Mouse (Mus musculus) liver, embryonic 15.5 days (tissue): ENCODE results near the gene Hc. TPM values are rescaled to one million over a fixed set of nuclear protein-coding genes. Genes with fewer than 3 reads are reported as not detected.

ENCODE experiments used
- ATAC-seq: fragments of 200-750 bp; cut with Nextera tagmentation; 2 replicates; pipeline ENCODE4 v1.8.0; 2017; ENCODE audit warnings: moderate number of reproducible peaks, mild to moderate bottlenecking, moderate library complexity; ENCODE audit not compliant: insufficient read depth
- H3K27ac ChIP-seq: fragments of 300-500 bp; sonication (generic); replicated peaks from 2 replicates; pipeline ENCODE4 v1.5.1; 2015; ENCODE audit warnings: mild to moderate bottlenecking, inconsistent platforms
- H3K27me3 ChIP-seq: fragments of 300-500 bp; sonication (generic); 2 replicates; pipeline ENCODE4 v1.6.1; 2015; ENCODE audit warnings: mild to moderate bottlenecking, inconsistent platforms
- H3K36me3 ChIP-seq: fragments of 300-500 bp; sonication (generic); replicated peaks from 2 replicates; pipeline ENCODE4 v1.6.1; 2015; ENCODE audit warnings: moderate library complexity, mild to moderate bottlenecking, inconsistent platforms
- H3K4me1 ChIP-seq: fragments of 300-500 bp; sonication (generic); replicated peaks from 2 replicates; pipeline ENCODE4 v1.6.1; 2015; ENCODE audit warnings: inconsistent platforms
- H3K4me2 ChIP-seq: fragments of 300-500 bp; sonication (generic); 2 replicates; pipeline ENCODE4 v1.6.1; 2015; ENCODE audit warnings: moderate library complexity, mild to moderate bottlenecking, inconsistent platforms
- H3K4me3 ChIP-seq: fragments of 300-500 bp; sonication (generic); replicated peaks from 2 replicates; pipeline ENCODE4 v1.5.1; 2015; ENCODE audit warnings: mild to moderate bottlenecking, inconsistent platforms
- H3K9ac ChIP-seq: fragments of 300-500 bp; sonication (generic); 2 replicates; pipeline ENCODE4 v1.6.1; 2015; ENCODE audit warnings: moderate library complexity, mild to moderate bottlenecking, inconsistent platforms
- H3K9me3 ChIP-seq: fragments of 300-500 bp; sonication (generic); replicated peaks from 2 replicates; pipeline ENCODE4 v1.6.1; 2016; ENCODE audit warnings: inconsistent platforms
- WGBS: fragments of 180-500 bp; shearing (Covaris S2); methylation state at CpG from one replicate; pipeline ENCODE4 v1.1.7; 2015; ENCODE audit warnings: mixed read lengths; ENCODE audit not compliant: insufficient replicate concordance; 5-methylcytosine and 5-hydroxymethylcytosine counted together
- polyA plus RNA-seq: library from polyadenylated mRNA; unstranded; fragments of >200 nt; fragmentation: Nextera tagmentation; extraction: Ambion mirVana; gene quantifications from 2 replicates; pipeline ENCODE4 v1.2.1, GENCODE M21; 2015

Hc gene
- 43.9 and 55.8 TPM in 2 replicates for polyA plus RNA-seq

- H3K4me1 ChIP-seq, result no peaks in the 10 kb centered on the region; the same call in 1 of the 2 replicates
- H3K36me3 ChIP-seq, result no peaks in the 10 kb centered on the region
- no peak within 1 kb of the TSS for H3K9ac ChIP-seq
- no peak for ATAC-seq
- H3K27me3 ChIP-seq, result no peaks in the 10 kb centered on the region
- H3K4me3 ChIP-seq, result peak within 1 kb of the TSS; percentile 20
- WGBS, result 61% methylated on average over 5 of the region's 5 CpGs
- peak within 1 kb of the TSS; percentile 24; the same call in 1 of the 2 replicates for H3K27ac ChIP-seq
- peak within 1 kb of the TSS; percentile 28 for H3K4me2 ChIP-seq
- H3K9me3 ChIP-seq, result no peaks in the 10 kb centered on the region
Observed at GRCm38 (mm10) chr2:35061338-35061737, at the start of gene Hc. TSS of gene Hc (minus strand) at chr2:35061438.

- H3K27ac ChIP-seq, result no peak overlapping the region
- 39% methylated on average over 2 of the region's 2 CpGs for WGBS
Observed at GRCm38 (mm10) chr2:35110521-35110920, 49.3 kb upstream of the Hc start.

DNA sequence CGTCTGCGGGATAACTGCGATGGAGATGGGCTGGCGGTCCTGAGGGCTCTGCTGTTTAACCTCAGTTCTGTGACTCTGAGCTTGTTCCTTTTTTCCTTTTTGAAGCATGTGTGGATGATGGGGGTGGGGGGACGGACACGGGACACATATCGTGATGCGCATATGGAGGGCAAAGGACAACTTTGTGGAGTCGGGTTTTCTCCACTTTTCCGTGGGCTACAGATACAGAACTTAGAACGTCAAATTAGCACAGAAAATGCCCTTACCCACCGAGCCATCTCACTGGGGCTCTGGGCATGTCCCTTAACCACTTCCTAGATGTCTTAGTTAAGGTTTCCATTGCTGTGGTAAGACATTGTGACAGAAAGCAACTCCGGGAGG lies 48.7 kb upstream of the Hc start:
- H3K9me3 ChIP-seq, result no peaks in the 10 kb centered on the region

More at GRCm38 (mm10) chr2:35110521-35110920, 49.3 kb upstream of the Hc start:
- H3K4me2 ChIP-seq, result peak overlapping the region; percentile 93
- H3K9me3 ChIP-seq, result no peaks in the 10 kb centered on the region
- H3K4me3 ChIP-seq, result peak overlapping the region; percentile 85; the same call in 1 of the 2 replicates
- H3K4me1 ChIP-seq, result peaks cover 34% of the 10 kb centered on the region
- no peak for ATAC-seq
- no peaks in the 10 kb centered on the region for H3K27me3 ChIP-seq
- no peak overlapping the region for H3K9ac ChIP-seq
- H3K36me3 ChIP-seq, result peaks cover 4% of the 10 kb centered on the region; the same call in 1 of the 2 replicates

GRCm38 (mm10) chr2:35109141-35109923 lies 48.1 kb upstream of the Hc start, which contains the start of gene Cntrl:
TSS of gene Cntrl (plus strand) at chr2:35109492.
- H3K27me3 ChIP-seq, result no peaks in the 10 kb centered on the region
- peak; percentile 93 for ATAC-seq
- H3K4me1 ChIP-seq, result peaks cover 40% of the 10 kb centered on the region
- H3K4me3 ChIP-seq, result peak within 1 kb of the TSS; percentile 85
- peak within 1 kb of the TSS; percentile 94 for H3K27ac ChIP-seq
- WGBS, result under 1% methylated on average over 62 of the region's 62 CpGs
- H3K36me3 ChIP-seq, result no peaks in the 10 kb centered on the region
- H3K9ac ChIP-seq, result peak within 1 kb of the TSS; percentile 84
- H3K4me2 ChIP-seq, result peak within 1 kb of the TSS; percentile 93
- H3K9me3 ChIP-seq, result no peaks in the 10 kb centered on the region

More for the DNA sequence above, 48.7 kb upstream of the Hc start:
- Histone ChIP-seq H3K4me3 (peak overlapping the region; percentile 85), H3K27me3 (no peaks in the 10 kb centered on the region), H3K4me1 (peaks cover 39% of the 10 kb centered on the region), H3K9ac (peak overlapping the region; percentile 84), H3K4me2 (peak overlapping the region; percentile 93), H3K27ac (peak overlapping the region; percentile 94), H3K36me3 (no peaks in the 10 kb centered on the region)
- whole genome bisulfite sequencing, result under 1% methylated on average over 13 of the region's 13 CpGs
- no peak for ATAC-seq

DNA sequence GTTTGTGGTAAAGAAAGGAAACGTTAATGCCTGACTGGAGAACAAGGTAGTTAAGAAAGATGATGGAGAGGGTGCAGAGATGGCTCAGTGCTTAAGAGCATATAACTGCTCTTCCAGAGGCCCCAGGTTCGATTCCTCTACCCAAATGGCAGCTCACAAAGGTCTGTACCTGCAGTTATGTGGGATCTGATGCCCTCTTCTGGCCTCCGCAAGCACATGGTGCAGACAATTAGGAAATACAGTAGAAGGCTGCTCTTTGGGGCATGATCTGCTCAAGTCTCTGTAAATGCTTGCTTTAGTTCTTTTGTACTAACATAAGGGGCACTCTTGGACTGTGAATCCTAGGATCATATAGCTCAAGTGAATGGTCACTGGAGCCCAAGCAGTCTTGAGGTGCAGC lies 47.5 kb upstream of the Hc start:
- Histone ChIP-seq H3K9me3 (no peaks in the 10 kb centered on the region), H3K36me3 (no peaks in the 10 kb centered on the region), H3K27me3 (no peaks in the 10 kb centered on the region), H3K27ac (peak overlapping the region; percentile 94), H3K4me3 (peak overlapping the region; percentile 85), H3K4me2 (peak overlapping the region; percentile 93), H3K4me1 (peaks cover 42% of the 10 kb centered on the region), H3K9ac (peak overlapping the region; percentile 84)
- WGBS, result 10% methylated on average over 3 of the region's 3 CpGs
- ATAC-seq, result peak; percentile 6; the same call in 1 of the 2 replicates

DNA sequence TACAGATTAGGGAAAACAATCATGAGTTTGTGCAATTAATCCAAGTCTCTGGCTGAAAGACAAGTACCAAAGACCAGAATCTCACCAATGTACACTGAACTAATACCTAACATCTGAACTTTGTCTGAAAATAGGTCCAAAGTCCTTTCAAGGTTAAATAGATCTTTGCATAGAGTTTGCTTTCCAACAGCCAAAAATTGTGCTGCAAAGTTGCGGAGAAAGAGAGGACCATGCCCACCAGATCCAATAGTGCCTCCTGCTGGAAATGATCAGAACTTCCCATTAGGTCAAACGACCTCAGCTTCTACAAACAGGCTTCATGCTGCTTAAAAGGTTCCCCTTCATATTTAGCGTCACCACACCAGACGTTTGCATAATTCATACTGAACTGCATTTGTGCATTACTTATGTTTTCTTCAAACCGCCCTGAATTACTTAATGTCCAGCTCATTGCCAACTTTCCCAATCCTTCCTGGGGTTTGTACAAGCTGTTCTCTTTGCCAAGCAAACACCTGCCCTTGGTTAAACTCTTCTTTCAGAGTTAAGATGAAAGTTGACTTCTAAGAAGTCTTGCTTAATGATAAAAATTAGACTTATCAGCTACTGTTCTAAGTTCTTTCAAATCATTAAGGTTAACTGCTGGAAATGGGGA lies 46.9 kb upstream of the Hc start:
- H3K27me3 ChIP-seq, result no peaks in the 10 kb centered on the region
- H3K4me1 ChIP-seq, result peaks cover 42% of the 10 kb centered on the region
- H3K27ac ChIP-seq, result peak overlapping the region; percentile 94; the same call in 1 of the 2 replicates
- H3K4me3 ChIP-seq, result no peak overlapping the region
- no peaks in the 10 kb centered on the region for H3K36me3 ChIP-seq
- 34% methylated on average over 5 of the region's 5 CpGs for WGBS
- H3K4me2 ChIP-seq, result peak overlapping the region; percentile 93; the same call in 1 of the 2 replicates
- ATAC-seq, result no peak
- no peak overlapping the region for H3K9ac ChIP-seq
- no peaks in the 10 kb centered on the region for H3K9me3 ChIP-seq

GRCm38 (mm10) chr2:35104843-35105242 lies 43.6 kb upstream of the Hc start:
- ATAC-seq, result no peak
- H3K36me3 ChIP-seq, result no peaks in the 10 kb centered on the region
- 31% methylated on average over 3 of the region's 3 CpGs for WGBS
- H3K27me3 ChIP-seq, result no peaks in the 10 kb centered on the region
- H3K4me3 ChIP-seq, result no peak overlapping the region
- H3K4me2 ChIP-seq, result no peak overlapping the region
- H3K27ac ChIP-seq, result peak overlapping the region; percentile 71
- no peak overlapping the region for H3K9ac ChIP-seq
- H3K4me1 ChIP-seq, result peaks cover 33% of the 10 kb centered on the region
- H3K9me3 ChIP-seq, result no peaks in the 10 kb centered on the region

DNA sequence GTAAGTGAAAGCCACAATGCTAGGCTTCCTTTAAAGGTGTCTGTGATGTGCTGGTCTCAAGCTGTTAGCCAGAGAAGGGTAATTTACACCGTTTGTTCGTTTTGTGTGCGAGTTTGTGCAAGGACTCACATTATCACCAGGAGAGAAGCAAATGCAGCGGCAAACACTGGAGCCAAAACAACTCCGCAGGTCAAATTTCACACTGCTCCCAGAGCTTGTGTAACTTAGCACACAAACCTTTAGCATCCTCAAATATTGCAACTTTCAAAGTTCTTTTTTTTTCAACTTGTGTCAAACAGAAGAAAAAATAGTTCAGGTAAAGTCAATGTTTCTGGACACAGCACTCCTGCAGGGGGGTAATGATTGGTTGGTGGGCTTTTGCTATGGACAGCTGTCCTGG lies 42.3 kb upstream of the Hc start:
- Histone ChIP-seq H3K4me1 (peaks cover 25% of the 10 kb centered on the region), H3K27ac (peak overlapping the region; percentile 71), H3K9ac (no peak overlapping the region), H3K9me3 (no peaks in the 10 kb centered on the region), H3K27me3 (no peaks in the 10 kb centered on the region), H3K4me3 (no peak overlapping the region), H3K4me2 (no peak overlapping the region), H3K36me3 (no peaks in the 10 kb centered on the region)
- WGBS, result 66% methylated on average over 5 of the region's 5 CpGs
- peak; percentile 56 for ATAC-seq

GRCm38 (mm10) chr2:35102777-35103176 lies 41.5 kb upstream of the Hc start:
- Histone ChIP-seq H3K4me3 (no peak overlapping the region), H3K27ac (peak overlapping the region; percentile 64; the same call in 1 of the 2 replicates)
- no peak for ATAC-seq

DNA sequence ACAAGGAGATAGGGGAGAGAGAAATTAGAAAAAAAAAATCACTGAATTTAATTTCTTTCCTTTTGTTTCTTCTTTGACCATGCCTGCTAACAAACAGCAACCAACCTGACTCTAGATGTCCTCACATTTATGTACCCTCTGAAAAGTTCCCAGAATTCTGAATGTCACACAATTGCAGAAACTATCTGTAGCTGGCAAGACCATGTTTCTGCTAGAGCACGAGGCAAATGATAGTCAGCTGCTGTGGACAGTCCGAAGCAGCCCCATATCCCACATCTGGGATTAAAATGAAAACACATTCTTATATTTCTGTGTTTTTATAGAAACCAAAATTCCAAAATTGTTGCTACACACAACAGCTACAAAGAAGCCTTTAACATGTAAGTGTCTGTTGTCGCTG lies 40.2 kb upstream of the Hc start, which contains the start of gene AI182371:
AI182371 (minus strand) TSS at position 101 of the 400 bp plus-strand sequence.
- H3K9me3 ChIP-seq, result no peaks in the 10 kb centered on the region
- H3K4me2 ChIP-seq, result 0 out of 2 replicates have a peak within 1 kb of the TSS, but pooled peaks have one; percentile 25
- 0 out of 2 replicates have a peak, but pooled peaks cover 4% of the 10 kb centered on the region for H3K36me3 ChIP-seq
- peak within 1 kb of the TSS; percentile 29 for H3K4me3 ChIP-seq
- no peaks in the 10 kb centered on the region for H3K27me3 ChIP-seq
- H3K4me1 ChIP-seq, result 0 out of 2 replicates have a peak, but pooled peaks cover 13% of the 10 kb centered on the region
- H3K9ac ChIP-seq, result no peak within 1 kb of the TSS
- peak within 1 kb of the TSS; percentile 66 for H3K27ac ChIP-seq
- 67% methylated on average over 3 of the region's 3 CpGs for WGBS
- ATAC-seq, result no peak

More at GRCm38 (mm10) chr2:35102777-35103176, 41.5 kb upstream of the Hc start:
- Histone ChIP-seq H3K4me1 (peaks cover 19% of the 10 kb centered on the region), H3K9me3 (no peaks in the 10 kb centered on the region), H3K4me2 (no peak overlapping the region), H3K27me3 (no peaks in the 10 kb centered on the region), H3K36me3 (0 out of 2 replicates have a peak, but pooled peaks cover 4% of the 10 kb centered on the region), H3K9ac (no peak overlapping the region)

DNA sequence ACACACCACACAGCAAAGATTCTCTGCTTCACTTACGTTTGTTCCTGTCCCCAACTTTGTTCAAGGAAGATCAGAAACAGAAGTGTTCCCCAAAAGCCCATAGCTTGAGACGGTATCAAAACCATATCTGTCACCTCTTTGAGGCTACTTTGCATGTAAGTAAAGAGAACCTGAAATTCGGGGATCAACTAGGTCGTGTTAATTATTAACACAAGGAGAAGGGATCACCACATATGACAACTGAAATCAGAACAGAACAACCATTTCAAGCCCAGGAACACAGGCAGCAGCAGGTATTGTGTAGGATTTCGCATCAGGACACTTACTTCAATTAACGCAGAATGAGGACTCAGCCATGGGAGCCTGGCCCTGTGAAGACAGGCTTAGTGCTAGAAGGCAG lies 39.3 kb upstream of the Hc start:
- no peaks in the 10 kb centered on the region for H3K27me3 ChIP-seq
- ATAC-seq, result peak; percentile 47; the same call in 1 of the 2 replicates
- H3K27ac ChIP-seq, result peak overlapping the region; percentile 66
- H3K36me3 ChIP-seq, result 0 out of 2 replicates have a peak, but pooled peaks cover 4% of the 10 kb centered on the region
- H3K4me1 ChIP-seq, result 0 out of 2 replicates have a peak, but pooled peaks cover 11% of the 10 kb centered on the region
- 59% methylated on average over 6 of the region's 6 CpGs for WGBS
- no peaks in the 10 kb centered on the region for H3K9me3 ChIP-seq
- no peak overlapping the region for H3K9ac ChIP-seq
- peak overlapping the region; percentile 29 for H3K4me3 ChIP-seq
- 0 out of 2 replicates have a peak overlapping the region, but pooled peaks have one; percentile 25 for H3K4me2 ChIP-seq
